Mouse (Mus musculus) liver, adult 2 months (tissue): Measurements from ENCODE around the gene Ncoa7.

Experiments
- CTCF ChIP-seq: fragments of 200-500 bp; IDR thresholded peaks from 2 replicates; pipeline ENCODE4 v1.5.1; 2011; ENCODE audit warnings: low read depth, low read length, control low read depth
- POLR2A ChIP-seq: fragments of 200-500 bp; IDR thresholded peaks from 2 replicates; pipeline ENCODE4 v1.6.1; 2011; ENCODE audit warnings: low read length, control low read depth; ENCODE audit not compliant: insufficient read depth; ENCODE audit errors: extremely low read depth

- TF ChIP-seq CTCF = no peak
- no peak for TF ChIP-seq POLR2A
Measured at GRCm38 (mm10) chr10:30613039-30613438, 190.1 kb downstream of the Ncoa7 start.
